Mouse (Mus musculus): Measurements from ENCODE around the gene N4bp2. TPM values are rescaled to one million over a fixed set of nuclear protein-coding genes. Genes with fewer than 3 reads are reported as not detected.

The N4bp2 gene
- total and polyA plus RNA-seq, 3 experiments, result 11.4 to 50.6 (median 12.9) TPM

GRCm38 (mm10) chr5:65850765-65851164 lies 87.4 kb downstream of the N4bp2 start:
- DNase-seq (ENCODE audit: low read depth, low spot score), result no peak
- no peak for TF ChIP-seq POLR2A (IDR thresholded peaks at IDR 0.05; ENCODE audit: control insufficient read depth in 1 of 2, insufficient read depth in 1 of 2, low read depth in 1 of 2, low read length in 2 of 2, poor library complexity in 1 of 2)
- no peak for TF ChIP-seq BHLHE40 (IDR thresholded peaks at IDR 0.05; ENCODE audit: borderline replicate concordance, low read depth, low read length)
- no peak for TF ChIP-seq UBTF (IDR thresholded peaks at IDR 0.05; ENCODE audit: borderline replicate concordance, insufficient read depth, low read depth, low read length)
- TF ChIP-seq GABPA (IDR thresholded peaks at IDR 0.05; ENCODE audit: low read depth, low read length), result no peak
- no peak for TF ChIP-seq MEF2A (IDR thresholded peaks at IDR 0.05; ENCODE audit: extremely low read depth, insufficient replicate concordance, low read depth, low read length, poor library complexity, severe bottlenecking)
- no peak for TF ChIP-seq RAD21 (IDR thresholded peaks at IDR 0.05; ENCODE audit: low read depth, low read length)
- no peak for TF ChIP-seq MYC (IDR thresholded peaks at IDR 0.05; ENCODE audit: low read depth, low read length)
- no peak for TF ChIP-seq ZNF384 (IDR thresholded peaks at IDR 0.05; ENCODE audit: low read depth, low read length)
- TF ChIP-seq ETS1 (IDR thresholded peaks at IDR 0.05; ENCODE audit: low read depth, low read length), result no peak
- TF ChIP-seq SIN3A (IDR thresholded peaks at IDR 0.05; ENCODE audit: low read length), result no peak
- TF ChIP-seq SMC3 (IDR thresholded peaks at IDR 0.05; ENCODE audit: low read depth, low read length), result no peak
- no peak for TF ChIP-seq TBP (IDR thresholded peaks at IDR 0.05; ENCODE audit: low read depth, low read length)
- TF ChIP-seq POLR2AphosphoS2 (IDR thresholded peaks at IDR 0.05; ENCODE audit: low read length), result no peak
- no peak for TF ChIP-seq ZC3H11A (IDR thresholded peaks at IDR 0.05; ENCODE audit: low read depth, low read length)
- no peak for TF ChIP-seq USF1 (IDR thresholded peaks at IDR 0.05; ENCODE audit: low read depth, low read length)
- TF ChIP-seq ZMIZ1 (IDR thresholded peaks at IDR 0.05; ENCODE audit: low read depth, low read length), result no peak
- TF ChIP-seq CTCF (IDR thresholded peaks at IDR 0.05 in 2 of 3, conservative IDR thresholded peaks at IDR 0.05 in 1 of 3; ENCODE audit: control insufficient read depth in 1 of 3, insufficient read depth in 1 of 3, low read depth in 2 of 3, low read length in 3 of 3, poor library complexity in 1 of 3, severe bottlenecking in 1 of 3), result no peak
- no peak for TF ChIP-seq USF2 (IDR thresholded peaks at IDR 0.05; ENCODE audit: borderline replicate concordance in 1 of 2, insufficient read depth in 1 of 2, low read depth in 1 of 2, low read length in 2 of 2)
- no peak for TF ChIP-seq E2F4 (IDR thresholded peaks at IDR 0.05; ENCODE audit: borderline replicate concordance, low read depth, low read length)
- TF ChIP-seq MAZ (IDR thresholded peaks at IDR 0.05; ENCODE audit: low read depth, low read length), result no peak
- no peaks in the 10 kb centered on the region for H3K36me3 ChIP-seq (ENCODE audit: control insufficient read depth in 1 of 2, insufficient read depth in 2 of 2, low read length in 2 of 2)
- no peaks in the 10 kb centered on the region for H3K79me2 ChIP-seq (ENCODE audit: control insufficient read depth, insufficient read depth, low read length, poor library complexity)
- H3K27ac ChIP-seq (ENCODE audit: control insufficient read depth, low read depth, low read length), result no peak overlapping the region
- peaks cover 0 to 11% of the 10 kb centered on the region in 2 experiments; a peak in 2 of 4 replicates for H3K4me1 ChIP-seq (ENCODE audit: control insufficient read depth in 1 of 2, insufficient read depth in 2 of 2, low read length in 2 of 2)
- H3K9me3 ChIP-seq (replicated peaks; ENCODE audit: insufficient read depth, low read length), result no peaks in the 10 kb centered on the region
- H3K27me3 ChIP-seq (ENCODE audit: control insufficient read depth in 1 of 2, insufficient read depth in 2 of 2, low read length in 2 of 2), result no peaks in the 10 kb centered on the region
- H3K9ac ChIP-seq (ENCODE audit: control insufficient read depth, low read depth, low read length, poor library complexity, severe bottlenecking), result no peak overlapping the region
- H3K4me3 ChIP-seq (ENCODE audit: control insufficient read depth in 1 of 2, insufficient read depth in 1 of 2, low read depth in 2 of 2, low read length in 2 of 2), result no peak overlapping the region

- H3K36me3 ChIP-seq (ENCODE audit: control insufficient read depth in 1 of 2, insufficient read depth in 2 of 2, low read length in 2 of 2), result peaks cover 0 to 8% of the 10 kb centered on the region in 2 experiments; a peak in 2 of 4 replicates
- H3K79me2 ChIP-seq (ENCODE audit: control insufficient read depth, insufficient read depth, low read length, poor library complexity), result no peaks in the 10 kb centered on the region
- no peaks in the 10 kb centered on the region for H3K27me3 ChIP-seq (ENCODE audit: control insufficient read depth in 1 of 2, insufficient read depth in 2 of 2, low read length in 2 of 2)
- H3K9ac ChIP-seq (ENCODE audit: control insufficient read depth, low read depth, low read length, poor library complexity, severe bottlenecking), result no peak overlapping the region
- peaks cover 0 to 13% of the 10 kb centered on the region in 2 experiments; a peak in 3 of 4 replicates for H3K4me1 ChIP-seq (ENCODE audit: control insufficient read depth in 1 of 2, insufficient read depth in 2 of 2, low read length in 2 of 2)
- DNase-seq (ENCODE audit: low read depth, low spot score), result no peak
- no peak overlapping the region for H3K4me3 ChIP-seq (ENCODE audit: control insufficient read depth in 1 of 2, insufficient read depth in 1 of 2, low read depth in 2 of 2, low read length in 2 of 2)
- H3K27ac ChIP-seq (ENCODE audit: control insufficient read depth, low read depth, low read length), result no peak overlapping the region
- no peaks in the 10 kb centered on the region for H3K9me3 ChIP-seq (replicated peaks; ENCODE audit: insufficient read depth, low read length)
- TF ChIP-seq RCOR1 (IDR thresholded peaks at IDR 0.05; ENCODE audit: low read depth, low read length) (no peak), CHD2 (IDR thresholded peaks at IDR 0.05; ENCODE audit: low read length) (no peak), POLR2AphosphoS5 (IDR thresholded peaks at IDR 0.05; ENCODE audit: borderline replicate concordance, low read depth, low read length) (no peak), NRF1 (IDR thresholded peaks at IDR 0.05; ENCODE audit: insufficient read depth, low read depth, low read length, poor library complexity, severe bottlenecking) (no peak), ELF1 (IDR thresholded peaks at IDR 0.05; ENCODE audit: low read depth, low read length) (no peak), E2F4 (IDR thresholded peaks at IDR 0.05; ENCODE audit: borderline replicate concordance, low read depth, low read length) (no peak), ZMIZ1 (IDR thresholded peaks at IDR 0.05; ENCODE audit: low read depth, low read length) (no peak), USF1 (IDR thresholded peaks at IDR 0.05; ENCODE audit: low read depth, low read length) (no peak)
Observed at GRCm38 (mm10) chr5:65854786-65855191, 91.5 kb downstream of the N4bp2 start.

All from MEL (cell line).